Mouse (Mus musculus): ENCODE data around the gene Colca2.

GRCm38 (mm10) chr9:51238741-51239385, 39.5 kb downstream of the Colca2 start:
- TF ChIP-seq CTCF (IDR thresholded peaks at IDR 0.05; ENCODE audit: borderline replicate concordance, control insufficient read depth, extremely low read depth, insufficient read depth, low read length, poor library complexity) (no peak), POLR2A (IDR thresholded peaks at IDR 0.05; ENCODE audit: control insufficient read depth, extremely low read depth, insufficient read depth, low read length, poor library complexity) (no peak)
